Mouse (Mus musculus) liver, embryonic 14.5 days (tissue): ENCODE results near the gene Glrx5. TPM values are rescaled to one million over a fixed set of nuclear protein-coding genes. Genes with fewer than 3 reads are reported as not detected.

Source experiments
- ATAC-seq: fragments of 200-750 bp; cut with Nextera tagmentation; 2 replicates; pipeline ENCODE4 v1.8.0; 2017; ENCODE audit warnings: moderate number of reproducible peaks, mild to moderate bottlenecking, moderate library complexity; ENCODE audit not compliant: insufficient read depth
- DNase-seq, 3 experiments: peaks; one replicate each; pipeline ENCODE4 v3.0.0-alpha.2; 2012 to 2013; ENCODE audit warnings: low read depth in 3 of 3, low spot score in 3 of 3
- H3K27ac ChIP-seq: fragments of 300-500 bp; sonication (generic); 2 replicates; pipeline ENCODE4 v1.5.1; 2014; ENCODE audit warnings: moderate library complexity, mild to moderate bottlenecking, control low read depth, inconsistent platforms
- H3K27me3 ChIP-seq: fragments of 300-500 bp; sonication (generic); 2 replicates; pipeline ENCODE4 v1.6.1; 2014; ENCODE audit warnings: mild to moderate bottlenecking, low read length, moderate library complexity; ENCODE audit not compliant: control insufficient read depth, insufficient read depth
- H3K36me3 ChIP-seq: fragments of 300-500 bp; sonication (generic); replicated peaks from 2 replicates; pipeline ENCODE4 v1.6.1; 2014; ENCODE audit warnings: low read depth; ENCODE audit not compliant: control insufficient read depth, insufficient read depth
- H3K4me1 ChIP-seq, 2 experiments: fragments of 200-500 bp in 1 of 2; fragments of 300-500 bp in 1 of 2; sonication (generic) in 1 of 2; replicated peaks; 2 replicates each; pipeline ENCODE4 v1.6.1; 2012 to 2014; ENCODE audit warnings: antibody characterized with exemption in 1 of 2, inconsistent platforms in 1 of 2, low read length in 1 of 2; ENCODE audit not compliant: control insufficient read depth in 2 of 2, insufficient read depth in 2 of 2
- H3K4me2 ChIP-seq: fragments of 300-500 bp; sonication (generic); 2 replicates; pipeline ENCODE4 v1.6.1; 2014; ENCODE audit warnings: low read depth, mild to moderate bottlenecking, control low read depth, moderate library complexity
- H3K4me3 ChIP-seq, 2 experiments: fragments of 200-500 bp in 1 of 2; fragments of 300-500 bp in 1 of 2; sonication (generic) in 1 of 2; 2 replicates each; pipeline ENCODE4 v1.5.1; 2012 to 2014; ENCODE audit warnings: low read depth in 2 of 2, low read length in 2 of 2, mild to moderate bottlenecking in 2 of 2, control low read depth in 1 of 2, inconsistent platforms in 1 of 2, moderate library complexity in 1 of 2; ENCODE audit not compliant: insufficient read depth in 1 of 2
- H3K9ac ChIP-seq: fragments of 300-500 bp; sonication (generic); replicated peaks from 2 replicates; pipeline ENCODE4 v1.6.1; 2014; ENCODE audit warnings: mild to moderate bottlenecking, control low read depth, moderate library complexity
- H3K9me3 ChIP-seq: fragments of 300-500 bp; sonication (generic); 2 replicates; pipeline ENCODE4 v1.6.1; 2016; ENCODE audit warnings: low read length, mixed read lengths; ENCODE audit not compliant: control insufficient read depth
- CTCF ChIP-seq: IDR thresholded peaks from 2 replicates; pipeline ENCODE4 v1.5.1; 2016; ENCODE audit warnings: antibody characterized with exemption, low read depth, control low read depth
- EP300 ChIP-seq: IDR thresholded peaks from 2 replicates; pipeline ENCODE4 v1.6.1; 2016; ENCODE audit warnings: antibody characterized with exemption, low read depth
- WGBS: fragments of 180-500 bp; shearing (Covaris S2); extraction: QIAGEN DNeasy Blood & Tissue Kit; methylation state at CpG from one replicate; pipeline ENCODE4 v1.1.7; 2014; ENCODE audit not compliant: insufficient replicate concordance; 5-methylcytosine and 5-hydroxymethylcytosine counted together
- polyA plus RNA-seq, 2 experiments: library from polyadenylated mRNA; depleted of rRNA in 1 of 2; stranded (reverse) in 1 of 2; unstranded in 1 of 2; fragments of >200 nt; fragmentation: Nextera tagmentation in 1 of 2; extraction: Ambion mirVana in 1 of 2; gene quantifications; 2 replicates each; pipeline versions ENCODE4 v1.2.1 to v1.2.3; 2012 to 2014

Glrx5 gene
- polyA plus RNA-seq, 2 experiments, result 238 to 622 TPM

DNA sequence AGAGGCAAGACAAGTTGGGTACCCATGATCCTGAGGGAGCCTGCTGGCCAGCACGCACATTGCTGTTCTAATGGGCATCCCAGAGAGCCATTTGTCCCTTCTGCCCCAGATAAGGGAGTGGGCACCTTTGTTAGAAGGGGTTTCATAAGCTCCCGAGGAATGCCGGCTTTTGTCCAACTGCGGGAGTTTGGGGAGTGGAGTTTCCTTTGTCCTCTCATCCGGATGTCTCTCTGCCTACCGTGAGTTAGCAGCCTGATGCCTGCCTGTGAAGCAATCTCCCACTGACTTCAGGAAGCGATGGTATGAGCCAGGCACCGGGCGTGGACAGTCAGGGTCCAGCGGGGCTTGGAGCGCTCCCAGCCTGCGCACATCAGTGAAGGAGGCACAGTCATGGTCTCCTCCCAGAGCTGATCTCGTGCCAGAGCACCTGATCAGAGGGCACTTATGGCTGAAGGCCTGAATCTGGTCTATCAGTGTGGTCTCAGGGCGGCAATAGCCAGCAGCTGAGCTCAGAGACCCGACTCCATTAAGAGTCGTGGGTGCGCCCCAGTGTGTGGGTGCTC, 15.9 kb downstream of the Glrx5 start:
- TF ChIP-seq EP300, result no peak
- no peak for TF ChIP-seq CTCF
- Histone ChIP-seq H3K27me3 (no peaks in the 10 kb centered on the region), H3K4me1 (no peaks in the 10 kb centered on the region), H3K4me3 (no peak overlapping the region), H3K36me3 (peaks cover 32% of the 10 kb centered on the region), H3K4me2 (no peak overlapping the region), H3K27ac (no peak overlapping the region), H3K9me3 (no peaks in the 10 kb centered on the region), H3K9ac (no peak overlapping the region)
- DNase-seq, result no peak
- no peak for ATAC-seq
- WGBS, result 77% methylated on average over 17 of the region's 17 CpGs

DNA sequence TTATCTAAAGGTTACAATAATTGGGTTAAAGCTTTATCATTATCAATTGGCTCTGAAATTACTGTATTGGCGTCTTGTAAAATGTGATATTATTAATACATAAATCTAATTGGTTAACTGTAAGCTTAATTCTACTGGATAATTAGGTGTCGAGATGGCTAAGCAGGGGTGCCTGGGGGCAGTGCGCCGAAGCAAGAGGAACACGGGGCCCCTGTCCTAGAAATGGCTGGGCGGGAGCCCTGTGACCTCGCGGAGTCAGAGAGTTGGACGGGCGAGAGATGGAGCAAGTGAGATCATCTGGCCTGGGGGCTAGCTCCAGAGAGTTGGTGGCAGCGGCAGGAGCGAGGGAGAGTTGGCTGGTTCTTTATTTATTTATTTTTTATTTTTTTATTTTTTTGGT, 17.3 kb downstream of the Glrx5 start:
- DNase-seq (no peak), ATAC-seq (no peak)
- H3K9ac ChIP-seq, result no peak overlapping the region
- no peaks in the 10 kb centered on the region for H3K27me3 ChIP-seq
- no peaks in the 10 kb centered on the region for H3K4me1 ChIP-seq
- WGBS, result 73% methylated on average over 12 of the region's 12 CpGs
- no peak overlapping the region for H3K4me2 ChIP-seq
- TF ChIP-seq EP300, result no peak
- TF ChIP-seq CTCF, result no peak
- no peak overlapping the region for H3K4me3 ChIP-seq
- no peak overlapping the region for H3K27ac ChIP-seq
- peaks cover 18% of the 10 kb centered on the region for H3K36me3 ChIP-seq
- no peaks in the 10 kb centered on the region for H3K9me3 ChIP-seq

- TF ChIP-seq CTCF (peak; percentile 84), EP300 (no peak)
- Histone ChIP-seq H3K4me2 (no peak overlapping the region), H3K4me1 (no peaks in the 10 kb centered on the region), H3K36me3 (peaks cover 10% of the 10 kb centered on the region), H3K4me3 (no peak overlapping the region), H3K9ac (no peak overlapping the region), H3K27ac (no peak overlapping the region; the same call in 1 of the 2 replicates), H3K27me3 (no peaks in the 10 kb centered on the region), H3K9me3 (no peaks in the 10 kb centered on the region)
- DNase-seq (no peak), ATAC-seq (no peak)
- WGBS, result 17% methylated on average over 4 of the region's 4 CpGs
These were observed 18.4 kb downstream of the Glrx5 start for GRCm38 (mm10) chr12:105050898-105051297.

DNA sequence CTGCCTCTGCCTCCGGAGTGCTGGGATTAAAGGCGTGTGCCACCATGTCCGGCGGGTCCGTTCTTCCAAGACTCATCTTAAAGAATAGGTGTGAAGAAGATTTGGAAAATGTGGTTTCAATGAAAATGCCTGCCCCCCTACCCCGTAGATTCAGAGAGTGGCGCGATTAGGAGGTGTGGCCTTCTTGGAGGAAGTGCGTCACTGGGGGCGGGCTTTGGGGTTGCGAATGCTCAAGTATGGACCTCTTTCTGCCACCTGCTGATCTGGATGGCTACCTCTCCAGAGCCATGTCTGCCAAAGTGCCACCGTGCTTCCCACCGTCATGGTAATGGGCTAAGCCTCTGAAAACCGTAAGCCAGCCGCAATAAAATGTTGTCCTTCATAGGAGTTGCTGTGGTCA, 21.6 kb downstream of the Glrx5 start:
- no peak for DNase-seq
- H3K9ac ChIP-seq, result no peak overlapping the region
- TF ChIP-seq EP300 (no peak), CTCF (no peak)
- H3K9me3 ChIP-seq, result no peaks in the 10 kb centered on the region
- no peak overlapping the region for H3K4me3 ChIP-seq
- no peak overlapping the region for H3K27ac ChIP-seq
- peaks cover 3% of the 10 kb centered on the region; the same call in 1 of the 2 replicates for H3K36me3 ChIP-seq
- H3K27me3 ChIP-seq, result no peaks in the 10 kb centered on the region
- no peaks in the 10 kb centered on the region for H3K4me1 ChIP-seq
- no peak overlapping the region for H3K4me2 ChIP-seq
- no peak for ATAC-seq
- 87% methylated on average over 15 of the region's 15 CpGs for WGBS

GRCm38 (mm10) chr12:105055308-105055707, 22.8 kb downstream of the Glrx5 start:
- no peak overlapping the region for H3K9ac ChIP-seq
- no peak overlapping the region for H3K4me3 ChIP-seq
- peaks cover 3% of the 10 kb centered on the region; the same call in 1 of the 2 replicates for H3K36me3 ChIP-seq
- WGBS, result 78% methylated on average over 6 of the region's 6 CpGs
- no peak overlapping the region for H3K4me2 ChIP-seq
- ATAC-seq (0 out of 2 replicates have a peak, but pooled peaks have one; percentile 22), DNase-seq (no peak)
- TF ChIP-seq EP300, result no peak
- no peak for TF ChIP-seq CTCF
- no peaks in the 10 kb centered on the region for H3K9me3 ChIP-seq
- H3K27me3 ChIP-seq, result no peaks in the 10 kb centered on the region
- H3K4me1 ChIP-seq, result no peaks in the 10 kb centered on the region
- no peak overlapping the region for H3K27ac ChIP-seq
